Mouse (Mus musculus) forebrain, embryonic 15.5 days (tissue): ENCODE results near the gene Mapk3. TPM values are rescaled to one million over a fixed set of nuclear protein-coding genes. Genes with fewer than 3 reads are reported as not detected.
"Not testable (repeated sequence)": the region's sequence is repeated elsewhere in the genome, so short reads cannot be mapped to it uniquely, and the experiment has no call there.

Source experiments
- ATAC-seq: fragments of 200-750 bp; cut with Nextera tagmentation; replicated peaks from 2 replicates; pipeline ENCODE4 v1.8.0; 2017; ENCODE audit warnings: mild to moderate bottlenecking, moderate TSS enrichment, moderate library complexity
- H3K27ac ChIP-seq: fragments of 300-500 bp; sonication (generic); replicated peaks from 2 replicates; pipeline ENCODE4 v1.5.1; 2015; ENCODE audit warnings: mild to moderate bottlenecking, inconsistent platforms
- H3K27me3 ChIP-seq: fragments of 300-500 bp; sonication (generic); 2 replicates; pipeline ENCODE4 v1.6.1; 2015; ENCODE audit warnings: inconsistent platforms
- H3K36me3 ChIP-seq: fragments of 300-500 bp; sonication (generic); 2 replicates; pipeline ENCODE4 v1.6.1; 2015; ENCODE audit warnings: mild to moderate bottlenecking, inconsistent platforms
- H3K4me1 ChIP-seq: fragments of 300-500 bp; sonication (generic); 2 replicates; pipeline ENCODE4 v1.6.1; 2015; ENCODE audit warnings: inconsistent platforms
- H3K4me2 ChIP-seq: fragments of 300-500 bp; sonication (generic); replicated peaks from 2 replicates; pipeline ENCODE4 v1.6.1; 2015; ENCODE audit warnings: mild to moderate bottlenecking, inconsistent platforms
- H3K4me3 ChIP-seq: fragments of 300-500 bp; sonication (generic); 2 replicates; pipeline ENCODE4 v1.5.1; 2015; ENCODE audit warnings: mild to moderate bottlenecking, inconsistent platforms
- H3K9ac ChIP-seq: fragments of 300-500 bp; sonication (generic); replicated peaks from 2 replicates; pipeline ENCODE4 v1.6.1; 2015; ENCODE audit warnings: mild to moderate bottlenecking, inconsistent platforms
- H3K9me3 ChIP-seq: fragments of 300-500 bp; sonication (generic); 2 replicates; pipeline ENCODE4 v1.6.1; 2016; ENCODE audit warnings: inconsistent platforms
- WGBS: fragments of 180-500 bp; shearing (Covaris S2); methylation state at CpG from one replicate; pipeline ENCODE4 v1.1.7; 2015; ENCODE audit warnings: mixed read lengths; 5-methylcytosine and 5-hydroxymethylcytosine counted together
- polyA plus RNA-seq: library from polyadenylated mRNA; unstranded; fragments of >200 nt; fragmentation: Nextera tagmentation; extraction: Ambion mirVana; gene quantifications from 2 replicates; pipeline ENCODE4 v1.2.1, GENCODE M21; 2015

Mapk3 gene
- polyA plus RNA-seq, 1 experiment from 2014 or later = 101 TPM

- Histone ChIP-seq H3K4me2 (peak overlapping the region; percentile 87), H3K9me3 (no peaks in the 10 kb centered on the region), H3K27ac (peak overlapping the region; percentile 92), H3K27me3 (no peaks in the 10 kb centered on the region), H3K36me3 (no peaks in the 10 kb centered on the region; the same call in 1 of the 2 replicates), H3K9ac (peak overlapping the region; percentile 93), H3K4me1 (peaks cover 52% of the 10 kb centered on the region), H3K4me3 (peak overlapping the region; percentile 64)
- 54% methylated on average over 10 of the region's 10 CpGs for WGBS
- no peak for ATAC-seq
Measured at GRCm38 (mm10) chr7:126777476-126777875, 18.1 kb downstream of the Mapk3 start.

GRCm38 (mm10) chr7:126778147-126778546 lies 18.7 kb downstream of the Mapk3 start:
- Histone ChIP-seq H3K27me3 (no peaks in the 10 kb centered on the region), H3K4me1 (peaks cover 52% of the 10 kb centered on the region), H3K9me3 (no peaks in the 10 kb centered on the region), H3K36me3 (no peaks in the 10 kb centered on the region; the same call in 1 of the 2 replicates), H3K4me2 (peak overlapping the region; percentile 87), H3K27ac (0 out of 2 replicates have a peak overlapping the region, but pooled peaks have one; percentile 3), H3K4me3 (peak overlapping the region; percentile 64; the same call in 1 of the 2 replicates), H3K9ac (peak overlapping the region; percentile 93; the same call in 1 of the 2 replicates)
- no peak for ATAC-seq
- 85% methylated on average over 3 of the region's 3 CpGs for WGBS

- not testable (repeated sequence) for H3K36me3 ChIP-seq, H3K9me3 ChIP-seq, H3K4me2 ChIP-seq, H3K9ac ChIP-seq, H3K27me3 ChIP-seq, H3K27ac ChIP-seq, H3K4me3 ChIP-seq, ATAC-seq
- peaks cover 52% of the 10 kb centered on the region for H3K4me1 ChIP-seq
- WGBS = 94% methylated on average over 7 of the region's 7 CpGs
Measured at GRCm38 (mm10) chr7:126779101-126779500, 19.7 kb downstream of the Mapk3 start.

GRCm38 (mm10) chr7:126779983-126780970 lies 20.9 kb downstream of the Mapk3 start:
- H3K4me3 ChIP-seq = peak overlapping the region; percentile 42
- WGBS = under 1% methylated on average over 21 of the region's 21 CpGs
- H3K4me2 ChIP-seq = peak overlapping the region; percentile 89
- H3K36me3 ChIP-seq = peaks cover 15% of the 10 kb centered on the region
- H3K9ac ChIP-seq = peak overlapping the region; percentile 48
- ATAC-seq = peak; percentile 69
- no peaks in the 10 kb centered on the region for H3K27me3 ChIP-seq
- H3K9me3 ChIP-seq = no peaks in the 10 kb centered on the region
- peaks cover 52% of the 10 kb centered on the region for H3K4me1 ChIP-seq
- H3K27ac ChIP-seq = peak overlapping the region; percentile 73

GRCm38 (mm10) chr7:126780971-126781635 lies 21.7 kb downstream of the Mapk3 start, which contains the start of gene Tbx6:
Tbx6 (plus strand) TSS chr7:126781483.
- Histone ChIP-seq H3K9me3 (no peaks in the 10 kb centered on the region), H3K9ac (peak within 1 kb of the TSS; percentile 48), H3K36me3 (peaks cover 23% of the 10 kb centered on the region), H3K27ac (peak within 1 kb of the TSS; percentile 73), H3K4me2 (peak within 1 kb of the TSS; percentile 89), H3K4me3 (peak within 1 kb of the TSS; percentile 42), H3K4me1 (peaks cover 46% of the 10 kb centered on the region), H3K27me3 (no peaks in the 10 kb centered on the region)
- 7% methylated on average over 22 of the region's 22 CpGs for WGBS
- ATAC-seq = no peak

- Histone ChIP-seq H3K4me2 (no peak overlapping the region), H3K4me1 (peaks cover 41% of the 10 kb centered on the region), H3K27me3 (no peaks in the 10 kb centered on the region), H3K4me3 (peak overlapping the region; percentile 42; the same call in 1 of the 2 replicates), H3K27ac (no peak overlapping the region), H3K36me3 (peaks cover 30% of the 10 kb centered on the region), H3K9ac (no peak overlapping the region), H3K9me3 (no peaks in the 10 kb centered on the region)
- 46% methylated on average over 11 of the region's 11 CpGs for WGBS
- ATAC-seq = no peak
Measured at GRCm38 (mm10) chr7:126781661-126782370, 22.4 kb downstream of the Mapk3 start.

- Histone ChIP-seq H3K4me3 (no peak overlapping the region), H3K27me3 (no peaks in the 10 kb centered on the region), H3K9ac (no peak overlapping the region), H3K27ac (no peak overlapping the region), H3K4me1 (peaks cover 34% of the 10 kb centered on the region), H3K4me2 (no peak overlapping the region), H3K36me3 (peaks cover 39% of the 10 kb centered on the region), H3K9me3 (no peaks in the 10 kb centered on the region)
- 88% methylated on average over 13 of the region's 13 CpGs for WGBS
- ATAC-seq = no peak
Measured at GRCm38 (mm10) chr7:126782693-126783092, 23.3 kb downstream of the Mapk3 start.

GRCm38 (mm10) chr7:126784469-126784868 lies 25.1 kb downstream of the Mapk3 start:
- H3K4me1 ChIP-seq = peaks cover 22% of the 10 kb centered on the region
- no peaks in the 10 kb centered on the region for H3K27me3 ChIP-seq
- 91% methylated on average over 7 of the region's 7 CpGs for WGBS
- H3K9ac ChIP-seq = no peak overlapping the region
- H3K9me3 ChIP-seq = no peaks in the 10 kb centered on the region
- H3K4me2 ChIP-seq = no peak overlapping the region
- H3K27ac ChIP-seq = no peak overlapping the region
- peaks cover 56% of the 10 kb centered on the region for H3K36me3 ChIP-seq
- H3K4me3 ChIP-seq = no peak overlapping the region
- no peak for ATAC-seq

GRCm38 (mm10) chr7:126785056-126785455 lies 25.7 kb downstream of the Mapk3 start:
- no peak overlapping the region for H3K4me2 ChIP-seq
- H3K4me3 ChIP-seq = no peak overlapping the region
- peaks cover 16% of the 10 kb centered on the region for H3K4me1 ChIP-seq
- ATAC-seq = no peak
- no peak overlapping the region for H3K27ac ChIP-seq
- H3K36me3 ChIP-seq = peaks cover 58% of the 10 kb centered on the region
- H3K9me3 ChIP-seq = no peaks in the 10 kb centered on the region
- no peaks in the 10 kb centered on the region for H3K27me3 ChIP-seq
- no peak overlapping the region for H3K9ac ChIP-seq
- WGBS = 83% methylated on average over 4 of the region's 4 CpGs

GRCm38 (mm10) chr7:126786142-126786541 lies 26.7 kb downstream of the Mapk3 start:
- no peaks in the 10 kb centered on the region for H3K27me3 ChIP-seq
- H3K4me2 ChIP-seq = no peak overlapping the region
- WGBS = 91% methylated on average over 14 of the region's 14 CpGs
- H3K4me3 ChIP-seq = no peak overlapping the region
- ATAC-seq = no peak
- H3K9me3 ChIP-seq = no peaks in the 10 kb centered on the region
- no peak overlapping the region for H3K9ac ChIP-seq
- peaks cover 14% of the 10 kb centered on the region for H3K4me1 ChIP-seq
- peaks cover 58% of the 10 kb centered on the region for H3K36me3 ChIP-seq
- H3K27ac ChIP-seq = no peak overlapping the region

- Histone ChIP-seq H3K9ac (no peak overlapping the region), H3K36me3 (peaks cover 54% of the 10 kb centered on the region), H3K4me1 (peaks cover 22% of the 10 kb centered on the region), H3K27ac (no peak overlapping the region), H3K4me3 (no peak overlapping the region), H3K9me3 (no peaks in the 10 kb centered on the region), H3K27me3 (no peaks in the 10 kb centered on the region), H3K4me2 (no peak overlapping the region)
- ATAC-seq = no peak
- 84% methylated on average over 4 of the region's 4 CpGs for WGBS
Measured at GRCm38 (mm10) chr7:126789141-126789540, 29.7 kb downstream of the Mapk3 start.
